Mouse (Mus musculus) testis, adult 2 months (tissue): ENCODE results near the gene Mmp24. TPM values are rescaled to one million over a fixed set of nuclear protein-coding genes. Genes with fewer than 3 reads are reported as not detected.
A peak's percentile ranks its signal among the peaks of the same experiment; 100 is the strongest.

Source experiments
- H3K27ac ChIP-seq: fragments of 200-500 bp; 2 replicates; pipeline ENCODE4 v1.5.1; 2012; ENCODE audit warnings: low read depth, low read length; ENCODE audit not compliant: control insufficient read depth, insufficient read depth
- H3K27me3 ChIP-seq: fragments of 200-500 bp; 2 replicates; pipeline ENCODE4 v1.6.1; 2012; ENCODE audit warnings: mild to moderate bottlenecking, low read length, moderate library complexity; ENCODE audit not compliant: control insufficient read depth, insufficient read depth
- H3K36me3 ChIP-seq: fragments of 200-500 bp; 2 replicates; pipeline ENCODE4 v1.6.1; 2012; ENCODE audit warnings: mild to moderate bottlenecking, low read length; ENCODE audit not compliant: control insufficient read depth, insufficient read depth
- H3K4me1 ChIP-seq: fragments of 200-500 bp; 2 replicates; pipeline ENCODE4 v1.6.1; 2012; ENCODE audit warnings: low read length; ENCODE audit not compliant: control insufficient read depth, insufficient read depth
- H3K4me3 ChIP-seq: fragments of 200-500 bp; 2 replicates; pipeline ENCODE4 v1.5.1; 2012; ENCODE audit warnings: low read depth, mild to moderate bottlenecking, low read length, moderate library complexity, mixed read lengths; ENCODE audit not compliant: control insufficient read depth
- CTCF ChIP-seq: fragments of 200-500 bp; IDR thresholded peaks from 2 replicates; pipeline ENCODE4 v1.5.1; 2012; ENCODE audit warnings: low read depth, mild to moderate bottlenecking, inconsistent platforms, low read length, moderate library complexity; ENCODE audit not compliant: control insufficient read depth, insufficient read depth, insufficient replicate concordance
- POLR2A ChIP-seq: fragments of 200-500 bp; IDR thresholded peaks from 2 replicates; pipeline ENCODE4 v1.6.1; 2012; ENCODE audit warnings: low read depth, mild to moderate bottlenecking, inconsistent platforms, low read length, moderate library complexity; ENCODE audit not compliant: control insufficient read depth
- polyA plus RNA-seq: library from polyadenylated mRNA; depleted of rRNA; stranded (reverse); fragments of >200 nt; gene quantifications from 2 replicates; pipeline ENCODE4 v1.2.3, GENCODE M21; 2012

Gene Mmp24
- polyA plus RNA-seq, 1 experiment: 2.1 TPM

DNA sequence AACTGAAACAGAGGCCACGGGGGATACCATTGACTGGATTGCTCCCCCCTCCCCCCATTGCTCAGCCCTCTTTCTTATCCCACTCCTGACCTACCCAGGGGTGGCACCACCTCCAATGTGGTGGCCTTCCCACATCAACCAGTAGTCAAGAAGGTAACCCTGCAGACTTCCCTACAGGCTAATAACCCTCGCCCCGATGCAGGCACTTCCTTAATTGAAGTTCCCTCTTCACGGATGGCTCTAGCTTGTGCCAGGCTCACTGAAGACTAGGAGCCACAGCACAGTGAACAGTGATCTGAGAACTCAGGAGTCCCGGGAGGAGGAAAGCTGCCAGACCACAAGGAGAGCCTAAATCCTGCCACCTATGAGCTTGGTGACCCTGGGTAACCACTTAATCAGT lies 11.8 kb downstream of the Mmp24 start:
- no peaks in the 10 kb centered on the region for H3K4me1 ChIP-seq
- H3K27ac ChIP-seq: no peak overlapping the region
- no peak for TF ChIP-seq POLR2A
- TF ChIP-seq CTCF: no peak
- no peaks in the 10 kb centered on the region for H3K36me3 ChIP-seq
- no peak overlapping the region for H3K4me3 ChIP-seq
- H3K27me3 ChIP-seq: no peaks in the 10 kb centered on the region

DNA sequence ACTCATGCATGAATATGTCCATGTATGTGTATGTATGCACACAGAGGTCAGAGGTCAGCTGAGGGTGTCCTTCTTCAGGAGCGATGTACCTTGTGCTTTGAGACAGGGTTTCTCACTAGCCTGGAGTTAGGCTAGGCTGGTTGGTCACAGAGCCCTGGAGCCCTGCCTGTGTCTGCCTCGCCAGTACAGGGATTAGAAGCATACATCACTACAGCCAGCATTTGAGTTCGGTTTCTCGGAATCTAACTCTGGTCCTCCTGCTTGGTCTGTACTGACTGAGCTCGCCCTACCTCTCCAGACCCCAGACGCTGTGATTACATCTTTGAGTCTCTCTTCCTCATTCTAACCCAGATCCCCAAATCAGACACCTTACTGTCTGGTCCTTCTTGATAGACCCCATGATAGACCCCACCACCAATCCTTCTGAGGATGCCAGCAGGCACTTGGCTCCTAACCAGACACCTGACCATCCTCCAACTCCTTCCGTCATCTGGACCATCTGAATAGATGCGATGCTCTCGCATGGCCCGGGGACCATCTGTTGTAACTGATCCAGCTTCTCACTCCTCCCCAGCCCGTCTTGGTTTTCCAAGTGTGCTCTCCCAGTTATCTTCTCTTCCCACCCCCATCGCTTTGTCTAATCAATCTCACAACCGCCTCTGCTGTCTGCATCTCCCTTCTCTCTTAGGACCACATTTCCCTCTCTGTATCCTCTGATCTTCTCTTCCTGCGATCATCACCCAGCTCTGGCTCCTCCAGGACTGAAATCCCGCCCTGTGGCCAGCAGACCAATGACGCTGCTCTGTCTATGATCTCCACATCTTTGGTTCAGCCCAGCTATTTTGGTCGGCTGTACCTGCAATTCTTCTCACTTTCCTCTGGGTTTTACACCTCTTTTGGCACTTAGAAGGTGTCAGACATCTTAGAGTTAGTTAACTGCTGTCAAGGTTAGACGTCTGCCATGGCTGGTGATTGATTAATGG lies 13.1 kb downstream of the Mmp24 start:
- Histone ChIP-seq H3K27me3 (no peaks in the 10 kb centered on the region), H3K36me3 (no peaks in the 10 kb centered on the region), H3K4me1 (no peaks in the 10 kb centered on the region), H3K27ac (no peak overlapping the region), H3K4me3 (no peak overlapping the region)
- TF ChIP-seq CTCF (no peak), POLR2A (no peak)

DNA sequence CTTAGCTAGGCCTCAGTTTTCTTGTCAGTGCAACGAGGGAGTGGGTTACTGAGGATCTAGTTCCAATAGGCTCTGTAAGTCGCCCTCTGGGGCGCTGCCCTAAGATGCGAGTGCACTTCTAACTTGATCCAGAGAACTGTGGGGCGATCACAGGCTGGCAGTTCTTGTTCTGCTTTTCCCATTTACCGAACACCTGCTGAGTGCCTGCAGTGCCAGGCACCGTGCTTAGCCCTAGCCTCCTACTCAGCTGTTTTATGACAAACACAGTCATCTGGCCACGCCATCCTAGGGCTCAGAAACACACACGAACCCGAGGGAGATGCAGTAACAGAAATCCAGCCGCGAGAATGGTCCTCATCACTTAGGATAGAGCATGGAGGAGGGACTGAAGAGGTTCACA lies 17.8 kb downstream of the Mmp24 start:
- Histone ChIP-seq H3K36me3 (no peaks in the 10 kb centered on the region), H3K4me3 (no peak overlapping the region), H3K27me3 (no peaks in the 10 kb centered on the region), H3K27ac (no peak overlapping the region), H3K4me1 (no peaks in the 10 kb centered on the region)
- no peak for TF ChIP-seq POLR2A
- TF ChIP-seq CTCF: no peak

DNA sequence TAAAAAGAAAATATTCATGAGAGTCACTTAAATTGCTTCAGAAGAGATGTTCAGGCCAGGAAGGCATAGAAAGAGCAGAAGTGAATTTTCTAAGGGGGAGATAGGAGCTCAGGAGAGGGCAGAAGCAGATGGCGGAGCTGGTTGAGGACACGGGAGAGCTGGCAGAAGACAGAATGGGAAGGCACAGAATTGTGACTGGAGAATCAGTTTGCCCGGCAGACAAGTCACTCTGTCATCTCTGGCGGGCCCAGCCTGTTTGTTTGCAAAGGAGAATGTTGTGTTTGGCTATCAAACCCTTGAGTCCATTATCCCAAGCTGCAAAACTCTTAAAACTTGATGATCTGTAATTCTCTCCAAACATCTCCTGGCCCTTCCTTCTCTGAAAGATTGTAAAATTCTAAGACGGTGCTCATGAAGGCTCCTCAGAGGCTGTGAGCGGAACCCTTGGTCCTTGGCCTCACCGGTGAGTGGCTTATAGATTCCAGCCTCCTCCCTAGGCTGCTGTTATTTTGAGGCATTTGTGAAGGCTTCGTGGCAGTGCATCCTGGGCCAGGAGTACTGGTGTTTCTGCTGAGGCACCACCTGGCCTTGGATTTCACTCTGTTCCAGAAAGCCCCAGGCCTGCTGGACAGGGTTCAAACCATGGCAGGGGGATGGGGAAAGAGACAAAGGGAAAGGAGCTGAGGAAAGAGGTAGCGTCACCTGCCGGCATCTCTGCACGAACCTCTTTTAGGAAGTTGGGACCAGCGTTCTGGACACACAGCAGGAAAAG lies 19.7 kb downstream of the Mmp24 start:
- no peak overlapping the region for H3K27ac ChIP-seq
- no peak overlapping the region for H3K4me3 ChIP-seq
- TF ChIP-seq CTCF (no peak), POLR2A (no peak)
- H3K4me1 ChIP-seq: no peaks in the 10 kb centered on the region
- H3K36me3 ChIP-seq: no peaks in the 10 kb centered on the region
- no peaks in the 10 kb centered on the region for H3K27me3 ChIP-seq

DNA sequence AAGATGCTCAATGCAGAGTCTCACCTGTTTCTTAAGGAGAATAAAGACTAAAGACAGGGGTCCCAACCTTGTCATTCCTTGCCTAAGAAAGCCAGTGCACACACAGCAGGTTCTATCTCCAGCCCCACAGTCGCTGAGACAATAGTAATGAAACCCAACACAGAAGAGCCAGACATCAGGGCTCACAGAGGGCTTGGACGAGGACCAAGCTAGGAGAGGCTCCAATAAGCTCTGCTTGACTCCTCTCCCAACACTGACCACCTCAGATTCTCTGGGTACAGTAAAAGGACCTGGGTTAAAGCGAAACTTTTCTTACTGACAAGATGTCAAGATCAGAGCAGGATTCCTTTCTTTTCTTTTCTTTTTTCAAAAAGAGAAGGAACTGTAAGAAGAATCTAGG lies 23.5 kb downstream of the Mmp24 start:
- Histone ChIP-seq H3K4me1 (no peaks in the 10 kb centered on the region), H3K27ac (no peak overlapping the region), H3K27me3 (no peaks in the 10 kb centered on the region), H3K36me3 (no peaks in the 10 kb centered on the region), H3K4me3 (no peak overlapping the region)
- TF ChIP-seq CTCF: no peak
- no peak for TF ChIP-seq POLR2A

DNA sequence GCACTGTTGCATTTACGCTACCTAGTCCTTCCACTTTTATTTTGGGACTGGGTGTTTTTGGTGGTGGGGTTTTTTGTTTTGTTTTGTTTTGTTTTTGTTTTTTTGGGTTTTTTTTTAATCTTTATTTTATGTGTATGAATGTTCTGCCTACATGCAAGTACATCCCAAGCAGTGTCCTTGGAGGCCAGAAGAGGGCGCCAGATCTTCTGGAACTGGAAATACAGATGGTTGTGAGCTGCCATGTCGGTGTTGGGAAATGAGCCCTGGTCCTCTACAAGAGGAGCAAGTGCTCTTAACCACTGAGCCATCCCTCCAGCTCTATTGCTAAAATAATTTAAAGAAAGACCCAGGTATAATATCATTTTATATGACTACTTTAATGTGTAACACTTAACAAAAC lies 27.6 kb downstream of the Mmp24 start:
- TF ChIP-seq POLR2A (no peak), CTCF (peak; percentile 47; the same call in 1 of the 2 replicates)
- Histone ChIP-seq H3K27ac (no peak overlapping the region), H3K36me3 (no peaks in the 10 kb centered on the region), H3K4me1 (no peaks in the 10 kb centered on the region; the same call in 1 of the 2 replicates), H3K4me3 (no peak overlapping the region), H3K27me3 (no peaks in the 10 kb centered on the region)

DNA sequence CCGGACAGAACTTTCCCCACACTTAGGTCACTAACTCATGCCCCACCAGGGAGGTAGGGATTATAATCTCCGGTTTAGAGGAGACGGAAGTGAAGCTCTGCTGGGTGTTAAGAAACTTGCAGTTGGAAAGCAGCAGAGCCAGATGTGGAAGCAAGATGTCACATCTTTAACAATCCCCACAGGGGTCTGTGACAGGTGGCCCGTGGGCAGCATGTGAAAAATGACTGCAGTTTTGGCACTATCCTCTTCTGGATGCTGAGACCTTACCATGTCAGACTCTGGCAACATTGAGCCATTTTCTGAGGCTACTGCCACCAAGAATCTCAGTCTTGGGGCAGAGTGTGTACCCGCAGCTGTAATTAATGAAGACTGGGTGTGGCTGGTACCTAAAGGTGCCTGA lies 28.9 kb downstream of the Mmp24 start:
- TF ChIP-seq POLR2A (no peak), CTCF (no peak)
- no peak overlapping the region for H3K27ac ChIP-seq
- H3K4me3 ChIP-seq: no peak overlapping the region
- no peaks in the 10 kb centered on the region; the same call in 1 of the 2 replicates for H3K4me1 ChIP-seq
- H3K27me3 ChIP-seq: no peaks in the 10 kb centered on the region
- no peaks in the 10 kb centered on the region for H3K36me3 ChIP-seq
